Mouse (Mus musculus) megakaryocyte, adult 5-6 weeks (primary cell): ENCODE measurements around the gene Epas1. TPM values are rescaled to one million over a fixed set of nuclear protein-coding genes. Genes with fewer than 3 reads are reported as not detected.

ENCODE experiments used
- ATAC-seq: 2 replicates; pipeline ENCODE4 v1.8.0; 2016; ENCODE audit warnings: mild to moderate bottlenecking, inconsistent platforms; ENCODE audit not compliant: poor library complexity, severe bottlenecking
- total RNA-seq, 2 experiments: library from RNA; stranded (forward) in 1 of 2; stranded (reverse) in 1 of 2; fragments of 153-499, 151-499 nt in 1 of 2; fragments of 221-1000, 200-1000 nt in 1 of 2; gene quantifications; 2 replicates each; pipeline versions ENCODE4 v1.2.3 to v1.2.4; 2015 to 2017

The Epas1 gene
- total RNA-seq, 2 experiments from 2014 or later, result 0.07 to 1.3 TPM

DNA sequence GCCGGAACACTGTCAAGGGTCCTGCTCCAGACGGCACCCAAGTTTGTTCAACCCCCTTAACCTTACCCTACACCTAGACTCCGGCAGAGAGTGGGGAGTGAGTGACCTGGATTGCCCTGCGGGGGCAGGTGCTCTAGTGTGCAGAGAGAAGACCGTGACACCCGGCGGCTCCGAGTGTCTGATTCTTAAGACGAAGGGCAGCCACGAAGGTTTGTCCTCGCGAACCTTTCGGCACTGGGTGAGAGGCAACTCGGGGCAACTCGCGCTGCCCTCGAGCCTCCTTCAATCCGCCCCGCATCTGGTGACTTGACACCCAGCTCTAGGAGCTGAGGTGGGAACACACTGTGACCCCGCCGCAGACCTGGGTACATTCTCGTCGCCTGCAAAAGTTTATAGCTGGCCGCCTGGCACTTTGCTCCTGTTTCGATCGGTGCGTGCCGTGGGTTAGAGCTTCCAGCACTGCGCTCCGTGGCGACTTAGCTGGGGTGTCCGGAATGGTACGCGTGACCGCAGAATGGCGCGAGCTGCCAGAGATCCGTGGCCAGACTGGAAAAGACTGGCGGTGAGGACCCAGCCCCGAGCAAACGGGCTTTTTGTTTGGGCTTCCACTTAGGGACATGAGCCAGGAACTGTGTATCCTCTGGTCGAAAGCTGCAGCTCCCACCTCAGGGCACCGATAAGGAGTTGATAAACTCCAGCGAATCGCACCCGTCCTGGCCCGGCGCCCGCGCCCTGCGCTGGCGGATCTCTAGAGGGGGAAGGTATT lies 1.5 kb downstream of the Epas1 start:
- ATAC-seq, result no peak

DNA sequence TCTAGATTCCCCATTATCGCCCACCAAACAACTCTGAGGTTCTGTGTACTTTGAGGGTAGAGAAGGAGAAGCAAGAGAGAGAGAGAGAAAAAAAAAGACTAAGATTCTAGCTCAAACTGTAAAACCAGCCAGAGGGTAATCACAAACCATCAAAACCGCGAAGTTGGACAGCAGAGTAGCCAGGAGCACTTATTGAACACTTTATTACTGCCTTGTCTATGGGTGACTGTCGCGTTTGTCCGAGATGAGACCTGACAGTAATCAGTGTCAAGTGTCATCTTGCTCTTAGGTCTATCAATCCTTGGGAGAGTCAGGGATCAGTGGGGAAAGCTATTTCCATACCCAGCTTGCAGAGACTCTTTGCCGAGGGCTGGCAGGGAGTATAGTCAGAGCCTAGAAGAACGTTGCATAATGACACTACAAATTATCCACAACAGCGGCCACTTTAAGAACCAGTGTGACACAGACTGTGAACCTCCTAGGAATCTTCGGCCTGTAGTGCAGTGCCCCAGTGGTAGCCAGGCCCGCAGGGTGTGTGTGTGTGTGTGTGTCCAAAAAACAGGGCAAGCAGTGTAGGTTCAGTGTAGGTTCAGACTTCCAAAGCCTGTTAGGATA lies 2.2 kb downstream of the Epas1 start:
- no peak for ATAC-seq

DNA sequence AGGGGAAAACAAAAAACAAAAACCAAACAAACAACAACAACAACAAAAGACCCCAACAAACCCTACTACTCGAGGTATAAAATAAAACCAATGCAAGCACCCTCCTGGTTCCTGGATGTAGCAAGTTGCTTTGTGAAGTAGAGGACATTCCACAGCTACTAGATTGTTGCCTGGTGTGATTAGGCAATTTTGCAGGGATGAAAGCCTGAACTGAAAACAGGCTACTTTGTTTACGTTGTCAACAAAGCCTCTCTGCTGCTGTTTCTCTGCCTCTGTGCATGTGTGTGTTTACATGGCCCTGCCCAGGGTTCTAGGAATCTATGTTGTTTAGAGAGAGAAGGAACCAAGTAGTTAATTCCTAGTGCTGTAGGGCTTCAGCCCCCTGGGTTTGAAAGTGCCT lies 4.1 kb downstream of the Epas1 start:
- no peak for ATAC-seq

DNA sequence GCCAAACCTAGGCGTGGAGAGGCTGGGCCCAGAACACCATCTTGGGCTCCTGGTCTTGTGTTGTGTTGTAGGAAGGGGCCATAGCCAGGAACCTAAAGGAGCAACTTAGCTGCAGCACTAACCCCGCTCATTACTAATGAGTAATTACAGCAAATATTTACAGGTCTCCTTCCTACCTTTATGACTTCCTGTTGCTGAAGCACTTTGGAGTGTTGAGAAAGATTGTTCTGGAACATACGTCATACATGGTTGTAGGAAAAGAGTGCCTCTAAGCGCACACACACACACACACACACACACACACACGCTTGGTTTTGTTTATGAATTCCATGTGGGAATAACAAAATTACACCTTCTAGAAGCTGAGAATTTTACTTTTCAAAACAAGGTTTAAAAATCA lies 8.4 kb downstream of the Epas1 start:
- no peak for ATAC-seq

DNA sequence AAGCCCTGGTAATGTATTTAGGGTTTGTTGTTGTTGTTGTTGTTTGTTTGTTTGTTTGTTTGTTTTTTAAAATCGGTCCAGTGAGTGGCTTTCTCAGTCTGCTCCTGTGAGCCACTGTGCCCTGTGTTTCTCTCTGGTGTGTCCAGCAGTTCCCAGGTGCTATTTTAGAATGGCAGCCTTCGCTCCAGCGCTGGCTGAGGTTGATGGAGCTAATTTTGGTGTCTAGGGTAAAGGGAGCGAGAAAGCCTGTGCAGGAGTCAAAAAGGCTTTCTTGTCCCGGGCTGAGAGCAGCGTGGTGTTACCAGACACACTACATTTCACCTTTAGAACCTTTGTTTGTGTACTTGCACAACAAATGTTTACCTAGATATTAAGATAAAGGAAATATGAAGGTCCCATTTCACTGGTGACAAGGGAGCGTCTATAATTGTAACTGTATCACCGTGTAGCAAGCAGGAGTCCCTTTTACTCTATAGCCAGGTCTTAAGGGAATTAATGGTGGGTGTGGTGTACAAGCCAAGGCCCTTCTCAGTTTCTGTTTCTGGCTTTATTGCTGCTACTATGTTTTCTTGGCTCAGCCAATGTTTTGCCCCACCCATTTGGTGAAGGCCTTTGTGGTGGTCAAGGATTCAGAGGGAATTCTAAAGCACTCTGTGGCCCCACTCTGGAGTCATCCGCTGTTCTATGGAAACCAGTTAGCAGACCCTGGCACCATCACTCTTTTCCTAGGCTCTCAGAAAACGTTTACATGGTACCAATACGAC lies 9.2 kb downstream of the Epas1 start:
- ATAC-seq, result no peak

DNA sequence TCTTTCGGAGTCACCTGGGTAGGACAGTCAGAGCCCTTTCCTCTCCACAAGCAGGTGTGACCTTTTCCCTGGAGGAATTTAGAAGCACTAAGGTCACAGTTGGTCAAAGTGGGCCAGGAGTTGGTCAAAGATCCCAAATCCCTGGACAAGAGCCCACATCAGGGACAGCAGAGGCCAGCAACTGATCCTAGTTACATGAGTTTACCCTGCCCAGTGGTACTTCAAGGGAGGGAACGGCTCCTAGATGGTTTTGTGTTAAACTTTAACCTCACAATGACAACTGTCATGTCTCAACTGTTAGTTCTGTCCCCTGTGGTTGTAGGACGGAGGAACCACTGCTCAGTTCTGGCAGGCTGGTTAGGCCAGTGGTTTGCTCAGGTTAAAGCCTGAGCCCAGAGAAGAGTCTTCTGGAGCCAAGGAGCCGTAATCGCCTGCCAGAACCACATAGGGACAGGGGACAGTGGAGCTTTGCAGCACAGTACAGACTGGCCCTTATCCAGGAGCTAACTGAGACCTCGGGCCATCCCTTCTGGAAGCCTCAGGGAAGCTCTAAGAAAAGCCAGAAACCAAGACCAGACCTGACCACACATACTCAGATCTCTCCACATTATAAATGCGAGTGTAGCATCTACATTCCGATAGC lies 12.4 kb downstream of the Epas1 start:
- ATAC-seq, result no peak

DNA sequence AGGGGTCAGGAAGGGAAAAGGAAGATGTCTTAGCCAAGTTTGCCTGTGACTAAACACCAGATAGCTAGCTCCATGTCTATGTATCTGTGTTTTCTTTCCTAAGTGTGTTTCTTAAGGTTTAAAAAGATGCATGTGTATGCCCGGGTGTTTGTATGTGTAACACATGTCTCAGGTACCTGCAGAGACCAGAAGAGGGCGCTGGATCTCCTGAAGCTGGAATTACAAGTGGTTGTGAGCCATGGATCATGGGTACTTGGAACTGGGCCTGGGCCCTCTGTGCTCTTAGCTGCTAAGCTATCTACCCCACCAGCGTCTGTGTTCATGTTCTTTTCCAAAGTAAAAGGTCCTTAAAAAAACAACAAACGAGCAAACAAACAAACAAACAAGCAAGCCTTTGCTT lies 12.9 kb downstream of the Epas1 start:
- no peak for ATAC-seq

DNA sequence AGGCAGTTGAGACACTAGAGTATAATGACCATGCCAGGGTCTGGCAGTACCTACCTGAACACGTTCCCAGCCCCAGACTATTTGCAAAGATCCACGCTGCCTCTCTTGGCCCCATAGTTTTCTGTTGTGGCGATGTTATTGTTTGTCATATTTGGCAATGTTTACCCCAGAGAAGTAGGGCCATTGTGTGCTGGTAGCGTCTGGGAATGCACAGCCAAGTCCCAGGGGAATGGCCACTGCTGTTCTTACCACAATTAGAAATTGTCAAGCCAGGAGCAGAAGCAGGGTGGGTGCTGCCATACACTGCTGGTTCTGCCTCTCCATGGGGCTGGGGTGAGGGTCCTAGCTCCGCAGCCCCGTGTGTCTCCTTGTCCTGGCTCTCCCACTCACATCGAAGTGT lies 15.1 kb downstream of the Epas1 start:
- ATAC-seq, result no peak

DNA sequence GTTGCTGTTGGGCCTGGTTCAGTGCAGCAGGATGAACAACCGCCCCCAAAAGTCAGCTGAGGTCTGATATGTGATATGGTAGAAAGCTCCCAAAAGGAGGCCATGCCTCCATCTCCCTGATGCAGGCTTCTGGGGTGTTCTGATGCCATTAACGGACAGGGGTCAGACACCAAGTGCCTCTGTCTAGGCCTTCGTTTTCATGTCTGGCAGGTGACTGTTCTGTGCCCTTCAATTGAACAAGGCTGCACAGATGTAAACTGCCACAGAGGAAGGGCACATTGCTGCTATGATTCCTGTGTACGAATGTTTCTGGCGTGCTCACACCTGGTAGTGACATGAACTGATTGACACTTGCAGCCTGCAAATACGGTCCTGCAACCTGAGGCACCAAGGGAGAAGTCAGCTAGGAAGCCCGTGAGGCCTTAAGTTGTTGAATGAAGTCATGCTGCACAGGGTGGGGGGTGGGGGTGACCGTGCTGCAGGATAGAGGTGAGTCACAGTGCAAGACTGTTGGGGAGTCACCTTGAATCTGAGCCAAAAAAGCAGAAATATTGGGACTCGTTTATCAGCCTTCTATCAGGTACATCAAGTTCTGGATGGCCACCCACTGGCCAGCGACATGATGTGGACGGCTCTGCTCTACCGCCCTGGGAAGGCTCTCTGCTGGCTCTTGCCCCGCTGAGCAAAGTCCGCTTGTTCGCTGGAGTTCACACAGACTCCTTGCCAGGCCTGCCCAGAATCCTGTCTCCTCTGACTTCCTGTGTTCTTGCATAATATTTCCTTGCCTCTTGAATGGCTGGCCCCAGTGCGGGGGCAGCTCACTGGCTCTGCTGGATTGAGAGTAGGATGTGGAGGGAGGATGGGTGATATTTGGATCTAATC lies 16.1 kb downstream of the Epas1 start:
- 0 out of 2 replicates have a peak, but pooled peaks have one; percentile 40 for ATAC-seq

DNA sequence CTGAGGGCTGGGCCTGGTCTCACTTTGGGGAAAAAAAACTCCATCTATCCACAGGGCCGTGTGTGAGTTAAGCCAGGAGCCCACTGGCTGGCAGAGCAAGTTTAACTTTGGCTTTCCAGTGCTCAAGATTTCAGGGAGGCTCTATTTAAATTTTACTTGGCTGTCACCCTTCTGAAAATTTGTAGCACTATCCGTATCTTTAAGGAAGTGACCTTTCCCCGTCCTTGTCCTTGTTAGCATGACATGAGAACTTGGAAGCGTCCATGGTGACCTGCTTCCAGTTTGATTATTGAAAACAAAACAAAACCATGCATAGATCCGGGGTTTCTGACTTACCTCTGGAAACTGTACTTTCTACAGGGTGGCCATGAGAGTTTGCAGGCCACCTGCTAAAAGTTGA lies 17.3 kb downstream of the Epas1 start:
- no peak for ATAC-seq

DNA sequence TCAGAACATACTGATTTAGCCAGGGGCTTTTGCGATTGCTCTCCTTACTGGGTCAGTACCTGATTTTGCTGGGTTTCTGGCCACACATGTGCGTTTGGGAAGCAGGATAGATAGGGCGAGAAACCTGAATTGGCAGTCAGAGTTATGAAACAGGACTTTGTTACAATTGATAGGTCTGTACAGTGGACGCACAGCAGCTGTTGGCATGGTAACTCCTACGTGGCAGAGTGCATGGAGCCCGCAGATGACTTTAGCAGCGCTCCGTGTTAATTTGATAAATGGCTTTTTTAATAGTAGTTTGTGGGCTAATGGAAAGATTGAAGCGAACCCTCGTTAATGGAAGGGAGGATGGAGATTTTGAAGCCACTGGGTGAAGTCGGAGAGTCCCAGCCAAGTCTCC lies 18.5 kb downstream of the Epas1 start:
- ATAC-seq, result no peak

DNA sequence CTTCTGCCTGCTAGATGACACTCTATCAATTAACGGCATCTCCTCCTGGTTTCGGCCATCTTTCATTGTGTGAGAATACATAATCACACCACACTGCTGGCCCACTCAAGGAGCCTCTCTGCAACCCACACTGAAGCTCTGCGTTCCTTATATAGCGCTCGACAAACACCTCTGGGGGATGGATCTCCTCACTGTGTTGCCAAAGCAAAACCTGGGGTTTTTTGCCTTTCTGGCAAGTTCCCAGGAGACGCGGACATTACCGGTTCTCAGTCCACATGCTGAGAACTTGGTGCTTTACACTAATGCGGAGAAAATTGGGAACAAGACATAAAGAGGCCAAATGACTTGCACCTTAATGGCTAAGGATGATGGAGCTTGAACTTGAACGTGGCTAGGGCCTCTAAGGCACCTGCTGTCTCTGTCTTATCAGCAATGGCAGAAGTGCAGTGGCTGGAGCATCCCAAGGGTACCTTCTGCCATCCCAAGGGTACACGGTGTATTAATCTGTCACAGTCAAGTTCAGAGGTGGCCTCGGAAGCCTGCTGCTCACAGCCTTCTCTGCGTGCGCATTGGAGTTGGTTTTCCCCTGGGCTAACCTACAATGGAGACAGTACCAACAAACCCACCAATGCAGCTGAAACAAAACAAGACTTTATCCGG lies 19.6 kb downstream of the Epas1 start:
- ATAC-seq, result no peak

DNA sequence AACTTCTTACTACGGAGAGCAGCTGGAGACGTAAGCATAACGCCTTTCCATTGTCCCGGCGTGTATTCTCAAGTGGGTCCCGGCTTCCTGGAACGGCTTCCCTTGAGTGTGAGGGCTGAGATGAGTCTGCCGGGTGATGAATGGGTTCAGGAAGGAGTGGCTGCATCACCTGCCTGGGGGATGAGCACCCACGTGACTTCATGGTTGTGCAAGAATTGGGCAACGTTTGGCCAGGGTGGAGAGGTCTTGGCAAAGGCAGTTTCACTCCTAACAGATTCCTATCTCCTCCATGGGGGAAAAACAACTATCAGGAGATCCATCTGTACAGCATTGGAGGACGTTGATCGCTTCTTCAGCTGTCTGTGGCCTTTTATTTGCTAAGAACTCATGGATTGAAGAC lies 23.0 kb downstream of the Epas1 start:
- no peak for ATAC-seq

DNA sequence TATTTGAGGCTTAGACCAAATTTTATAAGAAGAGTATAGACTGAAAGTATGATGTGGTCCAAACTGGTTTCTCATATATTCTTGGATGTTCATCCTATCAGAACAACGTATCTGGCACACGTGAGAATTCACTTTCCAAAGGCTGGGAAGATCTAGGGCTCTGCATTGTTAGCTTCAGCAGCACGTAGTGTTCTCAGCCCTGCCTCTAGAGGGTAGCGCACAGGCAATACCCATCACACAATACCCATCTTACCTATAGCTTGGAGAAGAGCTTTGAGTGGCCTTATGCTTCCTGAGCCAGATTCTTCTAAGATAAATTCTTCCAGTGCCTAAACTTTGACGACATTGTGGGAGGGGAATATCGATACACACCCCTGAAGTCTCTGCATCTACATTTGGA lies 24.6 kb downstream of the Epas1 start:
- no peak for ATAC-seq

DNA sequence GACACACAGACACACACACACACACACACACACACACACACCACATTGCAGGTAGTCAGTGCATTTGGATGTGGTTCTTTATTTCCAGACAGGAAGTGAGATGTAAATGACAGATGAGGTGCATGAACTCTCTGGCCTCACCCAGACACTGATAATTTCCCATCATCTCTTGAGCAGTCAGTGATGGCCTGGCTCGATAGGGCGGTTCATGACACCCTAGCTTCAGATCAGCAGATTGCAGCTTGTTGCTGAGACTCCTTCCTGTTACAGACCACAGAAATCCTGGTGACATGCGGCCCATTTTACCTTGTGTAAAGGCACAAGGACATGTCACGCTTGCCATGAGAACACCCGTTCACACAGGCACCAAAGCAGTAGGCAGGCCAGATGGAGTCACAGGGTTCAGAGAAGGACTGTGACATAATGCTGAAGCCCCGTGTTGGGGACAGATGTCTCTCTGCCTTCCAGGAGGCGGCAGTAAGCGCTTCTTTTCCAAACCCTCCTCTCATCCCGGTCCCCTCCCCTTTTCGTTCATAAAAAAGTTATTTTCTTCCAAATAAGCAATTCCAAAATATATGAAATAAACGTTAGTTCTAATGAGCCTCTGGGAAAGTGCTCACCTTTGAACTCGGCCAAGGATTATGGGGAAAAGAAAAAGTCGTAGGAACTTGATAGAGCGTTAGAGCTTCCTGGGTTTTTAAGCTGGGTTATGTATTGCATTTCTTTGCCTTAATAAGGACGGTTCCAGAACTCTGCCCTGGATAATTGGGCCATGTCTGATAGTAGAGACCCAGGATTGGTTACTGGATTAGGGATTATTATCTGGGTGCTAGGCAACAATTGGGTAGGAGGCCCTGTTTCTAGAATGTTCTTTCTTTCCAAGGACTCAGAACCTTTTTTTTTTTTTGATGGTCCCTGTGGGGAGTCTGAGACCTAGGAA lies 26.0 kb downstream of the Epas1 start:
- peak; percentile 56 for ATAC-seq

DNA sequence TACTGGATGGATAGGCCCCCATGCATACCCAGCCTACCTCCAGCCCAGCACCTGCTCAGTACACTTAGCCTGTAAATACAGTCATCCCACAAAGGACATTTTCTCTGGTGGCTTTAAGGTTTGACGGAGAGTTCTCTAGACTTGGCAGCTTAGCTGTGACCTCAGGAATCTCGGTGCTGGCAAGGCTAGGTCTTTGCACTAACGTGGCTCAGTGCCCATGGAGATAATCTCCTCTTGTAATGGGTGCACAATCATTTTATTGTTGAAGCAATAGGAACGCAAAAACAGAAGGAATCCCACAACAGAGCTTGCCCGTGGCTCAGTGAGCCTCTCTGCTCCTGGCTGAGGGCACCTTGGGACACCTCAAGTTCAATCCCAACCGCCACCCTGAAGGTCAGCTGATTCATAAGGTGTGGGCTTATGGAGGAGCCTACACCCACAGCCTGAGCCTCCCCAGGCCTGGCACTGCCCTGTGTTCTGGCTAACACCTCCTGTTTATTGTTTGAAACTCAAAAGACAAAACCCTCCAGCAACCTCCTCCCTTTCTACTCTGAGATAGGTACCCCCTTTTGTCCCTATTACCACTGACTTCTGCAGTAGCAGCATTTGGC lies 27.3 kb downstream of the Epas1 start:
- no peak for ATAC-seq

DNA sequence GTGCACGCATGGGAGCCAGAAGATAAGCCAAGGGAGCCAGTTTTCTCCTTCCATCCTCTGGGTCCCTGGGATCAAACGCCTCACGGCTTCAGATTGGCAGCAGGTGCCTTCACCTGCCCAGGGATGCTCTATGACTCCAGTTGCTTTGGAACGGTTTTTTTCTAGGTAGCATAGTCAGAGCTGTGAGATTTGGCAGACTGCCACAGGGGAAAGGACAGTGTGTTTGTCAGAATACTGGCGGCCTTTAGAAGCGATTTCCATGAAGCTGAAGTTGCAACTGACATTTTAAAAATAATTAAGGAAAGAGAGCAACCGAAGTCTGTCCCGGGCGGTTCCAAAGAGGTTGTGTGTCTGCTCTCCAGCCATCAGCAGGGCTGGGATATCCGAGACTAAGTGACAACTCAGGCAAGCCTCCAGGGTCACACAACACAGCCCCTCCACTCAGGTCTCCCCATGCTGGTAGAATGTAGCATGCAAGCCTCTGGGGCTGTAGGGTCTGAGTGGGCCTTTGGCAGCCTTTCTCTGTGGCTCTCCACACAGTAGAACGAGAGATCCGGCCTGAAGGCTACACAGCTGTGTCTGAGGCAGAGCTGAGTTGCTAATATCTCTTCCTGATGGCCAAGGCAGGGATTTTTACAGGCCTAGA lies 28.4 kb downstream of the Epas1 start:
- no peak for ATAC-seq

DNA sequence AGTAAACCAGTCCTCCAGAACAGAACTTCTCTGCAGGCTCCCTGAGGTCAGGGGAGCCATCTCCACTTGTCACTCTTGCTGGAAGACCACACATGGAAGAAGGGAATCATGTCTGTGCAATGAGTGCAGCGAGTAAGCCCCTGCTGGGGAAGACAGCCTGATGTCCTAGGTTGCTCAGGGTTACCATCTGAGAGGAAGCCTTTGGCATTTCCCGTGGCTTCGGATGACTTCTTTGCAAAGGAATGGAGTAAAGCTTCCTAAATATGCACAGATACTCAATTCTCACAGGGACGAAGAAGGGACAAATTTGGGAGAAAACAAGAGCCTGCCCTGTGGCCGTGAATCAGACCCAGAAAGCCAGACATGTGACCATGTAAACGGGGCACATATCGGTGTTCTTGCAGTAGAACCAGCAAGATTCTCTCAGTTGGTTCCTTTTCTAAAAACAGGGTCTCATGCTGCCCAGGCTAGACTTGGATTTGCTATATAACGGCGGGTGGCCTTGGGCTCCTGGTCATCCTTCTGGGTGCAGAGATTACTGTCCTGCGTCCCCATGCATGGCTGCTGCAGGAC lies 31.0 kb downstream of the Epas1 start:
- ATAC-seq, result no peak
